Mouse (Mus musculus) stomach, postnatal 0 days (tissue): Measurements from ENCODE around the gene Lgals4. TPM values are rescaled to one million over a fixed set of nuclear protein-coding genes. Genes with fewer than 3 reads are reported as not detected.
A peak's percentile ranks its signal among the peaks of the same experiment; 100 is the strongest.

ENCODE experiments used
- ATAC-seq: fragments of 200-750 bp; cut with Nextera tagmentation; 2 replicates; pipeline ENCODE4 v1.8.0; 2017; ENCODE audit not compliant: low FRiP score, low TSS enrichment
- DNase-seq: peaks from one replicate; pipeline ENCODE4 v3.0.0-alpha.2; 2016; ENCODE audit warnings: low spot score
- H3K27ac ChIP-seq: fragments of 300-500 bp; sonication (generic); replicated peaks from 2 replicates; pipeline ENCODE4 v1.5.1; 2014; ENCODE audit warnings: mild to moderate bottlenecking, control low read depth
- H3K27me3 ChIP-seq: fragments of 300-500 bp; sonication (generic); 2 replicates; pipeline ENCODE4 v1.6.1; 2014; ENCODE audit warnings: low read length; ENCODE audit not compliant: control insufficient read depth, insufficient read depth
- H3K36me3 ChIP-seq: fragments of 300-500 bp; sonication (generic); 2 replicates; pipeline ENCODE4 v1.6.1; 2014; ENCODE audit warnings: low read length, mixed read lengths; ENCODE audit not compliant: control insufficient read depth, insufficient read depth
- H3K4me1 ChIP-seq: fragments of 300-500 bp; sonication (generic); replicated peaks from 2 replicates; pipeline ENCODE4 v1.6.1; 2014; ENCODE audit warnings: antibody characterized with exemption; ENCODE audit not compliant: control insufficient read depth, insufficient read depth
- H3K4me2 ChIP-seq: fragments of 300-500 bp; sonication (generic); replicated peaks from 2 replicates; pipeline ENCODE4 v1.6.1; 2014; ENCODE audit warnings: low read depth, mild to moderate bottlenecking, control low read depth, moderate library complexity
- H3K4me3 ChIP-seq: fragments of 300-500 bp; sonication (generic); 2 replicates; pipeline ENCODE4 v1.5.1; 2014; ENCODE audit warnings: low read depth, low read length, control low read depth
- H3K9ac ChIP-seq: fragments of 300-500 bp; sonication (generic); 2 replicates; pipeline ENCODE4 v1.6.1; 2014; ENCODE audit warnings: mild to moderate bottlenecking, low read length, control low read depth, mixed read lengths
- H3K9me3 ChIP-seq: fragments of 300-500 bp; sonication (generic); 2 replicates; pipeline ENCODE4 v1.6.1; 2016; ENCODE audit warnings: low read length; ENCODE audit not compliant: control insufficient read depth
- CTCF ChIP-seq: IDR thresholded peaks from 2 replicates; pipeline ENCODE4 v1.5.1; 2016; ENCODE audit warnings: antibody characterized with exemption, low read depth, mild to moderate bottlenecking, moderate library complexity
- EP300 ChIP-seq: optimal IDR thresholded peaks from 2 replicates; pipeline ENCODE3; 2016; ENCODE audit warnings: antibody characterized with exemption
- WGBS: fragments of 180-500 bp; shearing (Covaris S2); extraction: QIAGEN DNeasy Blood & Tissue Kit; methylation state at CpG from one replicate; pipeline ENCODE4 v1.1.7; 2014; 5-methylcytosine and 5-hydroxymethylcytosine counted together
- polyA plus RNA-seq: library from polyadenylated mRNA; unstranded; fragments of >200 nt; fragmentation: Nextera tagmentation; extraction: Ambion mirVana; gene quantifications from 2 replicates; pipeline ENCODE4 v1.2.1, GENCODE M21; 2015

Lgals4 gene
- polyA plus RNA-seq, 1 experiment from 2014 or later = 489 TPM

DNA sequence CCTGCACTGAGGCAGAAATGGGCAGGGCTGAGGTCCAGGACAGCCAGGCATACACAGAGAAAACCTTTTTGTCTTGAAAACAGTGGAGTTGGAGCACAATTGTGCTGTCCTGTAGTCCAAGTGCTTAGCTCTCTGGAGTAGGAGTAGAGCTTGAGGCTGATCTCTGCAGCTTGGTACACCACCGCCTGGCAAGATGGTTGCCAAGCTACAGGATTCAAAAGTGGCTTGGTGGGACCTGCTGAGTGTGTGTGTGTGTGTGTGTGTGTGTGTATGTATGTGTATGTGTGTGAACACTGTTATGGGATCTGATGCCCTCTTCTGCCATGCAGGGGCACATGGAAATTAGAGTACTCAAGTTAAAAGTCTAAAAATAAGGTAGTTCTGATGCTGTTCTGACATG, 11.1 kb upstream of the Lgals4 start:
- Histone ChIP-seq H3K27me3 (no peaks in the 10 kb centered on the region), H3K36me3 (peaks cover 40% of the 10 kb centered on the region), H3K27ac (no peak overlapping the region), H3K9ac (no peak overlapping the region), H3K4me3 (no peak overlapping the region), H3K4me2 (no peak overlapping the region), H3K9me3 (no peaks in the 10 kb centered on the region), H3K4me1 (no peaks in the 10 kb centered on the region)
- WGBS = 63% methylated on average over 1 of the region's 1 CpGs
- ATAC-seq = no peak
- peak; percentile 16 for DNase-seq
- TF ChIP-seq CTCF (no peak), EP300 (no peak)

DNA sequence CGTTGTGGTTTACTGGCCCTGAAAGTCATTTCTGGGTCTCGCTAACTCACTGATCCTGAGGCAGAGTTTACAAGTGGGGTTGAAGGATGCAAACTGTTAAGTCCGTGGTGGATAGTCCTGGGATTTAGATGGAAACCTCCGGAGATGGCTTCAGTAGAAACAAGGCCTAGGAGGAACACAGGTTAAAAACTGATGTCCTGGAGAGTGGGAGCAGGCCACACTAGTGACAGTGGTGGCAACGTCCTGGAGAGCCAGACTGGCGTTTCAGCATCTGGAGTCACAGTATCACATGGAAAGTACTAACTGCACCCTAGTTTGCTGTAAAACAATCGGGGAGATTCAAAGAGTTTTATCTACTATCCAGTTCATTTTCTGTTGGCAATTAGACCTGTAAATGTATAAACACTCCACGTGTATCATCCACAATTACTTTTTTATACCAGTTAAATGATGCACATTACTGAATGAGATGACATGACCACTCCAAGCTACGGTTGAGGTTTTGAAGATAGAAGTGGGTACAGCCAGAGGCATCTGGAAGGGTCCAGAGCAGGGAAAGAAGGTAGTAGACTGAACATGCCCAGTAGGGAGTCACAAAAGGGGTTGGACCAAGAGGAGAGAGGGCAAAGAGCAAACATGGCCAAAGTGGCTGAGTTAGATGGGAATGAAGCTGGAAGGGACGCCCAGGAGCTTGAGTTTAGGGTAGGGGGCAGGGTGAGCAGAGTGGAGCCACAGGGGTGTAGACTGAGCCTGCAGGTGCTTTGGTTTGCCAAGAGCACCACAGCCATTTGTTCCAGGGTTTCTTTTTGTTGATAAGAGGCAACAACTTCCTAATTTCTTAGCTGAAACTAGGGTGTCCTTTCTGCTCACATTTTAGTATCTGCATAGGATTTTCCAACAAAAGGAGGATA, 10.4 kb upstream of the Lgals4 start:
- ATAC-seq = no peak
- H3K4me1 ChIP-seq = no peaks in the 10 kb centered on the region
- peak overlapping the region; percentile 96 for H3K27ac ChIP-seq
- peak; percentile 25 for DNase-seq
- H3K4me2 ChIP-seq = no peak overlapping the region
- TF ChIP-seq CTCF (no peak), EP300 (no peak)
- H3K36me3 ChIP-seq = peaks cover 34% of the 10 kb centered on the region
- 48% methylated on average over 10 of the region's 10 CpGs for WGBS
- H3K4me3 ChIP-seq = no peak overlapping the region
- H3K27me3 ChIP-seq = no peaks in the 10 kb centered on the region
- no peaks in the 10 kb centered on the region for H3K9me3 ChIP-seq
- no peak overlapping the region for H3K9ac ChIP-seq

DNA sequence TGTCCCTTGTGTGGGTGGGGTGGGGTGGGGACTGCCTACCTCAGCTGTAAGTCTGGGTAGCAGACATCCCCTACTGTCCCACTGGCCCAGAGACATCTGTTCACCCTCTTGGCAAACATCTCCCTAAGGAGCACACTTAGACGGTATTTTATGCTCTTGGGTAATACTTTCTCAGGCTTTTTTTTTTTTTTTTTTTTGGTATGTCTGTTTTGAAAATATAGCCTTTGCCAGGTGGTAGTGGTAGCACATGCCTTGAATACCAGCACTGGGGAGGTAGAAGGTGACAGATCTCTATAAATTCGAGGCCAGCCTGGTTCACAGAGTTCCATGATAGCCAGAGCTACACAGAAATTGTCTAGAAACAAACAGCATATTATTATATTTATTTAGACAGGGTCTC, 9.7 kb upstream of the Lgals4 start:
- H3K27me3 ChIP-seq = no peaks in the 10 kb centered on the region
- H3K36me3 ChIP-seq = peaks cover 30% of the 10 kb centered on the region
- peak overlapping the region; percentile 96 for H3K27ac ChIP-seq
- no peak overlapping the region for H3K4me3 ChIP-seq
- no peaks in the 10 kb centered on the region for H3K9me3 ChIP-seq
- H3K9ac ChIP-seq = no peak overlapping the region
- DNase-seq (no peak), ATAC-seq (no peak)
- no peak overlapping the region for H3K4me2 ChIP-seq
- TF ChIP-seq CTCF (no peak), EP300 (no peak)
- H3K4me1 ChIP-seq = no peaks in the 10 kb centered on the region
- 36% methylated on average over 2 of the region's 2 CpGs for WGBS

DNA sequence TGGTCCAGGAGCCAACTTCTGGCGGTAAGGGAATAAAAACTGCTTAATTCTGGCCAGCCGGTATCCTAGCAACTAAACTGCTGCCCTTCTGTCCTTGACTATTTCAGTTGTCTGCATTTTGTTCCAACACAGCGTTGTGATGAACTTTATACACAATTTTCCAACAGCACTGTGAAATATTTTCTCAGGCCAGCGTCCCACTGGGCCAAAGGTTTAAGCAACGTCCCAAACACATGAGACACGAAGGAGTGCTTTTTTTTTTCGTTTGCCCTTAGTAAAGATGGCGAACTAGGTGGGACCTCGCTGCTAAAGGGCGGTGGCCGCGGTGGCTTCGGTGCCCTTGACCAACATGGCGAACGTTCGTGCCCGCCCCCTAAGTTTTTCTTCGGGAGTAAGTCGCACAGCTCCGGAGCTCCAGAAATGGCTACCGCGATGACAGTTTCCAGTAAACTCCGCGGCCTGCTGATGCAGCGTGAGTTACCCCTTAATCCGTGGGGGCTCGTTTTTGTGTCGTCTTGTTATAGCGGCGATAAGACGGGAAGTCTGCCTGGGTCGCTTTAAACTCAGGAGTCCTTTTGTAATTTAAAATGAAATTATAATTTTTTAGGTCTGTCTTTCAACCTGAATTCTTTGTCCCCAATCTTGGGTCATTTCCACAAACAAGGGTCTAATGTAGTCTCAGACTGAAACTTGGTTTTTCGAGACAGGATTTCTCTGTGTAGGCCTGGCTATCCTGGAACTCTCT, 8.5 kb upstream of the Lgals4 start, which contains the start of gene Ech1:
Gene Ech1 (plus strand): TSS at position 277 of the 745 bp plus-strand sequence.
- Histone ChIP-seq H3K36me3 (peaks cover 29% of the 10 kb centered on the region), H3K4me3 (peak within 1 kb of the TSS; percentile 50), H3K4me1 (no peaks in the 10 kb centered on the region), H3K27me3 (no peaks in the 10 kb centered on the region), H3K9ac (peak within 1 kb of the TSS; percentile 76), H3K27ac (peak within 1 kb of the TSS; percentile 96), H3K9me3 (no peaks in the 10 kb centered on the region), H3K4me2 (peak within 1 kb of the TSS; percentile 54)
- WGBS = 1% methylated on average over 33 of the region's 33 CpGs
- ATAC-seq = peak; percentile 79
- TF ChIP-seq CTCF = no peak
- peak; percentile 73 for TF ChIP-seq EP300
- DNase-seq = peak; percentile 94

DNA sequence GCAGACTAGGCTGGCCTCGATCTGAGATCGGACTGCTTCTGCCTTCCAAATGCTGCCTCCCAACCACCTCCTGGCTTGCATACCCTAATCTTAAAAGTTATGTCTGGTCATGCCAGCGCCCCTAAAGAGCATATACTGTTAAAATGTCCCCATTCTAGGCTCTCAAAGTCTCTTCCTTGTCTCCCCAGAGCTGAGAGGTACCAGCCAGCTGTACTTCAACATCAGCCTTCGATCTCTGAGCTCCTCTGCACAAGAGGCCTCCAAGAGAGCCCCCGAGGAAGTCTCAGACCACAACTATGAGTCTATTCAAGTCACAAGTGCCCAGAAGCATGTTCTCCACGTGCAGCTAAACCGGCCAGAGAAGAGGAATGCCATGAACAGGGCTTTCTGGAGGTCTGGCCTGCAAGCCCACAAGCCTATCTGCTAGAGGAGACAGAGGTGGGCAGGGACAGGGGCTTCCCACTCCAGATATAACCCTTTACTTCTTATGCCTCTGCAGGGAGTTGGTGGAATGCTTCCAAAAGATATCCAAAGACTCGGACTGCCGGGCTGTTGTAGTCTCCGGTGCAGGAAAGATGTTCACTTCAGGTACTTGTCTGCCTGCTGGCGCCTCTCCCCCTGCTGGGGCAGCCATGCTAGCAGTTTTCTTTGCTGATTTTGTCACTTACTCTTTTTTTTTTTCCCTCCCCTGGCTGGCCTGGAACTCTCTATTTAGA, 7.8 kb upstream of the Lgals4 start:
- H3K4me2 ChIP-seq = peak overlapping the region; percentile 54
- DNase-seq = peak; percentile 38

More for the DNA sequence above, 7.8 kb upstream of the Lgals4 start:
- ATAC-seq = no peak
- Histone ChIP-seq H3K4me1 (no peaks in the 10 kb centered on the region), H3K27ac (peak overlapping the region; percentile 96), H3K4me3 (peak overlapping the region; percentile 50), H3K9me3 (no peaks in the 10 kb centered on the region), H3K36me3 (peaks cover 23% of the 10 kb centered on the region), H3K9ac (peak overlapping the region; percentile 76), H3K27me3 (no peaks in the 10 kb centered on the region)
- 30% methylated on average over 11 of the region's 11 CpGs for WGBS
- TF ChIP-seq EP300 = no peak
- TF ChIP-seq CTCF = peak; percentile 39
